Mouse (Mus musculus) liver, embryonic 13.5 days (tissue): Measurements from ENCODE around the gene Pmel. TPM values are rescaled to one million over a fixed set of nuclear protein-coding genes. Genes with fewer than 3 reads are reported as not detected.
"Not testable (repeated sequence)": the region's sequence is repeated elsewhere in the genome, so short reads cannot be mapped to it uniquely, and the experiment has no call there.

Experiments
- ATAC-seq: fragments of 200-750 bp; cut with Nextera tagmentation; 2 replicates; pipeline ENCODE4 v1.8.0; 2017; ENCODE audit warnings: low read depth, mild to moderate bottlenecking, moderate number of reproducible peaks, moderate library complexity
- DNase-seq: peaks from one replicate; pipeline ENCODE4 v3.0.0; 2022
- H3K27ac ChIP-seq: fragments of 300-500 bp; sonication (generic); 2 replicates; pipeline ENCODE4 v1.5.1; 2015; ENCODE audit warnings: moderate library complexity, mild to moderate bottlenecking, inconsistent platforms
- H3K27me3 ChIP-seq: fragments of 300-500 bp; sonication (generic); 2 replicates; pipeline ENCODE4 v1.6.1; 2015; ENCODE audit warnings: mild to moderate bottlenecking, inconsistent platforms
- H3K36me3 ChIP-seq: fragments of 300-500 bp; sonication (generic); 2 replicates; pipeline ENCODE4 v1.6.1; 2015; ENCODE audit warnings: mild to moderate bottlenecking, inconsistent platforms
- H3K4me1 ChIP-seq: fragments of 300-500 bp; sonication (generic); replicated peaks from 2 replicates; pipeline ENCODE4 v1.6.1; 2015; ENCODE audit warnings: inconsistent platforms
- H3K4me2 ChIP-seq: fragments of 300-500 bp; sonication (generic); 2 replicates; pipeline ENCODE4 v1.6.1; 2015; ENCODE audit warnings: inconsistent platforms, mild to moderate bottlenecking, moderate library complexity
- H3K4me3 ChIP-seq: fragments of 300-500 bp; sonication (generic); replicated peaks from 2 replicates; pipeline ENCODE4 v1.5.1; 2015; ENCODE audit warnings: mild to moderate bottlenecking, inconsistent platforms
- H3K9ac ChIP-seq: fragments of 300-500 bp; sonication (generic); 2 replicates; pipeline ENCODE4 v1.6.1; 2015; ENCODE audit warnings: mild to moderate bottlenecking, inconsistent platforms
- H3K9me3 ChIP-seq: fragments of 300-500 bp; sonication (generic); replicated peaks from 2 replicates; pipeline ENCODE4 v1.6.1; 2016; ENCODE audit warnings: inconsistent platforms
- WGBS: fragments of 180-500 bp; shearing (Covaris S2); methylation state at CpG from one replicate; pipeline ENCODE4 v1.1.7; 2015; ENCODE audit not compliant: insufficient replicate concordance; 5-methylcytosine and 5-hydroxymethylcytosine counted together
- polyA plus RNA-seq: library from polyadenylated mRNA; unstranded; fragments of >200 nt; fragmentation: Nextera tagmentation; extraction: Ambion mirVana; gene quantifications from 2 replicates; pipeline ENCODE4 v1.2.1, GENCODE M21; 2015

Gene Pmel
- polyA plus RNA-seq, 1 experiment from 2014 or later = 0.30 TPM

DNA sequence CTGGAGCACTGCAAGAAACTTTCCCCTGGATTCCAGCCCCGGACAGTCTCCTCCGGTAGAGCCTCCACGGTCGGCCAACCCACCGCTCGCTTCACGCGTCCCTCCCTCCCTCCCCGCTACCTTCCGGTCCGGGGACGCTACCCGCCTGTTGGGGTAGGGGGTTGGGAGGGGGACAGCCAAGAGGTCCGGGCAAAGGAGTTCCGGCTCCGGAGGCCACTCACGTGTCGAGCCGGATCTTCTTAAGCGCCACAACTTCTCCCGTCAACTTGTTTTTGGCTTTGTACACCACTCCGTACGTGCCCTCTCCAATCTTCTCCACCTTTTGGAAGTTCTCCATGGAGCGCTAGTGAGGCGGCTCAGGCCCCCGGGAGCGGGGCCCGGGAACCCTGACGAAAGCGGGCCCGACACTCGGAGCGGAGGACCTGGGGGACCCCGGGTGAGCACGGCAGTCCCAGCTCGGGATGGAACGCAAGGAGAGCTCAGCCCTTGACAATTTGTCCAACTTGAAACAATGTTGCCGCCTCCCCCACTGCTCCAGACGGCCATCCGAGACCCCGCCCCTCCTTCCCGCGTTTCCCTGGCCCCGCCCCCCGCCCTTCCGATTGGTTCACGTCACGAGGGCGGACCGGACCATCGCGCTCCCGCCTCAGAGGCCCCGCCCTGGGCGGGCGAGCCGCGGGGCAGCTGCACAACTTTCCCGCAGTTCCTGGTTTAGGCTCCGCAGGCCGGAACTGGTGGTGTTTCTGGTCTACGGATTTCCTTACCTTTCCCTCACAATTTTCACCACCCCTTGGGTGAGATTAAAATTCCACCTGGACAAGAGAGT lies 709 bp downstream of the Pmel start, which contains the start of gene Cdk2:
Gene Cdk2, minus strand, starts transcription at position 541 of the 826 bp plus-strand sequence.
- under 1% methylated on average over 61 of the region's 62 CpGs for WGBS
- H3K27ac ChIP-seq = peak within 1 kb of the TSS; percentile 92
- peaks cover 47% of the 10 kb centered on the region for H3K4me1 ChIP-seq
- peak within 1 kb of the TSS; percentile 90 for H3K4me3 ChIP-seq
- ATAC-seq (peak; percentile 88), DNase-seq (peak; percentile 86)
- H3K36me3 ChIP-seq = peaks cover 39% of the 10 kb centered on the region
- no peaks in the 10 kb centered on the region for H3K9me3 ChIP-seq
- H3K27me3 ChIP-seq = no peaks in the 10 kb centered on the region
- peak within 1 kb of the TSS; percentile 92 for H3K9ac ChIP-seq
- peak within 1 kb of the TSS; percentile 88 for H3K4me2 ChIP-seq

DNA sequence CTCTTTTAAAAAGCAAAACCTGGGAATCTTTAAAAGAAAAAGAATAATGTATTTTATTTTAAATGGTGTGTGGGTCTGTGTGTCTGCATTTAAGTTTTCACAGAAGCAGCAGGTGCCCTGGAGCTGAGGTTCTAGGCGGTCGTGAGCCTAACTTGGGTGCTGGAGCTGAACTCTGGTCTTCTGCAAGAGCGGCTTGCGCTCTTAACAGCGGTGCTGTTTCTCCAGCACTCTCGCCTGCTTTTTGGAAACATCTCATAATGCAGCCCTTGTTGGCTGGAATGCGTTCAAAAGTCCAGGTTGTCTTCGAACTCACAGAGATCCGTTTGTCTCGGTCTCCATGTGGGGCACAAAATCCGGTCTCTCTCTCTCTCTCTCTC lies 1.3 kb downstream of the Pmel start:
- H3K9me3 ChIP-seq = no peaks in the 10 kb centered on the region
- H3K36me3 ChIP-seq = peaks cover 33% of the 10 kb centered on the region
- peak overlapping the region; percentile 80 for H3K27ac ChIP-seq
- peak overlapping the region; percentile 90 for H3K4me3 ChIP-seq
- no peak for DNase-seq
- H3K27me3 ChIP-seq = no peaks in the 10 kb centered on the region
- peak overlapping the region; percentile 80 for H3K9ac ChIP-seq
- H3K4me1 ChIP-seq = peaks cover 41% of the 10 kb centered on the region
- WGBS = 18% methylated on average over 11 of the region's 11 CpGs
- ATAC-seq = peak; percentile 22
- H3K4me2 ChIP-seq = peak overlapping the region; percentile 88

DNA sequence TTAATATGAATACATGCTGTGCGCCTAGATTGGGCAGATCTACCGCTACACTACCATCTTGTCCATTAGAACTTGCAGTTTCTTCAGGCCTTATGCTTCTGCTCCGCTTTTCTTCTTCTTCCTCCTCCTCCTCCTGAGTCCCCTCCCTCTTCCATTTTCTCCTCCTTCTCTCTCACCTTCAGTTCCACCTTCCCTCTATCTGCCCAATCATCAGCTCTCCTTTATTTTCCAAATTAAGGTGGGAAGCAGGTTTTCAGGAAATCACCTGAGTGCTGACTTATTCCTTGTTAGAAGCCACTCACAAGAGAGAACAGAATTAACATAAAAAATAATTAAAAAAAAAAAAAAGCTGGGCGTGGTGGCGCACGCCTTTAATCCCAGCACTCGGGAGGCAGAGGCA lies 7.3 kb downstream of the Pmel start:
- ATAC-seq = not testable (repeated sequence)
- 84% methylated on average over 7 of the region's 7 CpGs for WGBS

DNA sequence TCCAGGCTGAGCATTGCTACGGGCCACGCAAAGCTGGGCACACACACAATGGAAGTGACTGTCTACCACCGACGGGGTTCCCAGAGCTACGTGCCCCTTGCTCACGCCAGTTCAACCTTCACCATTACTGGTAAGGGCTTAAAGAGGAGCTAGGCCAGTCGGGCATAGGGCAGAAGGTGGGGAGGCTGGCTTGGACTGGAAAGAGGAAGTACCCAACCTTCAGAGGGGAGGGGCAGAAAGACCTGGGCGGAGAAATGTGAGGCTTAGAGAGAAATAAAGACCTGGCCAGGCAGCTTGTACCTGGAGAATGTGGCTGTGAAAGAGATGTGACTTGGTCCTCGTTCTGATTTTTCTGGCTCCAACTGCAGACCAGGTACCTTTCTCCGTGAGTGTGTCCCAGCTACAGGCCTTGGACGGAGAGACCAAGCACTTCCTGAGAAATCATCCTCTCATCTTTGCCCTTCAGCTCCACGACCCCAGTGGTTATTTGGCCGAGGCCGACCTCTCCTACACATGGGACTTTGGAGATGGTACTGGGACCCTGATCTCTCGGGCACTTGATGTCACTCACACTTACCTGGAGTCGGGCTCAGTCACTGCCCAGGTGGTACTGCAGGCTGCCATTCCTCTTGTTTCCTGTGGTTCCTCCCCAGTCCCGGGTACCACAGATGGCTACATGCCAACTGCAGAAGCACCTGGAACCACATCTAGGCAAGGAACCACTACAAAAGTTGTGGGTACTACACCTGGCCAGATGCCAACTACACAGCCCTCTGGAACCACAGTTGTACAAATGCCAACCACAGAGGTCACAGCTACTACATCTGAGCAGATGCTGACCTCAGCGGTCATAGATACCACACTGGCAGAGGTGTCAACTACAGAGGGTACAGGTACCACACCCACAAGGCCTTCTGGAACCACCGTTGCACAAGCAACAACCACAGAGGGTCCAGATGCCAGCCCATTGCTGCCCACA lies 11.9 kb downstream of the Pmel start:
- DNase-seq (no peak), ATAC-seq (peak; percentile 44; the same call in 1 of the 2 replicates)
- no peaks in the 10 kb centered on the region for H3K9me3 ChIP-seq
- H3K4me1 ChIP-seq = no peaks in the 10 kb centered on the region
- H3K27me3 ChIP-seq = no peaks in the 10 kb centered on the region; the same call in 1 of the 2 replicates
- H3K4me3 ChIP-seq = no peak overlapping the region
- WGBS = 63% methylated on average over 19 of the region's 19 CpGs
- H3K27ac ChIP-seq = no peak overlapping the region
- H3K36me3 ChIP-seq = no peaks in the 10 kb centered on the region
- H3K9ac ChIP-seq = no peak overlapping the region
- H3K4me2 ChIP-seq = no peak overlapping the region

More for the DNA sequence above, 7.3 kb downstream of the Pmel start:
- not testable (repeated sequence) for H3K27ac ChIP-seq, H3K4me1 ChIP-seq, H3K4me2 ChIP-seq, H3K9ac ChIP-seq, H3K4me3 ChIP-seq, H3K9me3 ChIP-seq, DNase-seq, H3K36me3 ChIP-seq, H3K27me3 ChIP-seq

DNA sequence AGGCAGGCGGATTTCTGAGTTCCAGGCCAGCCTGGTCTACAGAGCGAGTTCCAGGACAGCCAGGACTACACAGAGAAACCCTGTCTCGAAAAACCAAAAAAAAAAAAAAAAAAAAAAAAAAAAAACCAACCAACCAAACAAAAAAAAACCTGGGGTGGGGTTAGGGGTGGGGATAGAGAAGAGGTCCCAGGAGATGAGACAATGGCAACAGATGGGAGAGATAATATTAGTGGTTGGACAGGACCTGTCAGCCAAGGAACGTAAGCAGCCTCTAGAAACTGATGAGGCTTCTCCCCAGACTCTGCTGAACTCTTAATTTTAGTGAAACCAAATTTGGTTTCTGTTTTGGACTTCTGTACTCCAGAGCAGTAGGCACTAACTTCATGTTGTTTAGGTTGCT lies 21.5 kb downstream of the Pmel start:
- DNase-seq, H3K4me1 ChIP-seq, H3K36me3 ChIP-seq, H3K4me2 ChIP-seq, ATAC-seq, H3K9ac ChIP-seq, H3K9me3 ChIP-seq, H3K27me3 ChIP-seq, H3K4me3 ChIP-seq, H3K27ac ChIP-seq: not testable (repeated sequence)
- 53% methylated on average over 4 of the region's 4 CpGs for WGBS

DNA sequence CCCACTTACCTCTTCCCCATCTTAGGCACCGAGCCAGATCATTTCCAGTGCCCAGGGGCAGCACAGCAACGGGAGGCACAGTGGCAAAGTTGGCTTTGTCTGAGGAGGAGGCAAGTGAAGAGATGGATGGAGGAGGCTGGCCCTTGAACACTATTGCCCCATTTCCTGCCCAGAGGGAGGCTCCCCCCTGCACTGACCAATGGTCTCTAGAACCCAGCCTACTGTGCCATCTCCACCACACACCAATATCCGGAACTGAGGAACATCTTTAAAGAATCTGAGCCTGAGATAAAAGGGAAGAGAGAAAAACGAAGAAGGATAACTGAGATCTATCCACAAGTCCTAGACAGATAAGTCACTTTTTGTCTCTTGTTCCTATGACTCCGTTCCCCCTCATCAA lies 24.1 kb downstream of the Pmel start:
- peaks cover 9% of the 10 kb centered on the region; the same call in 1 of the 2 replicates for H3K4me1 ChIP-seq
- no peak overlapping the region for H3K4me3 ChIP-seq
- WGBS = 63% methylated on average over 5 of the region's 5 CpGs
- no peak overlapping the region for H3K27ac ChIP-seq
- no peak for DNase-seq
- no peak overlapping the region for H3K9ac ChIP-seq
- H3K27me3 ChIP-seq = no peaks in the 10 kb centered on the region
- H3K36me3 ChIP-seq = peaks cover 3% of the 10 kb centered on the region; the same call in 1 of the 2 replicates
- H3K4me2 ChIP-seq = no peak overlapping the region
- H3K9me3 ChIP-seq = no peaks in the 10 kb centered on the region
- ATAC-seq = no peak

DNA sequence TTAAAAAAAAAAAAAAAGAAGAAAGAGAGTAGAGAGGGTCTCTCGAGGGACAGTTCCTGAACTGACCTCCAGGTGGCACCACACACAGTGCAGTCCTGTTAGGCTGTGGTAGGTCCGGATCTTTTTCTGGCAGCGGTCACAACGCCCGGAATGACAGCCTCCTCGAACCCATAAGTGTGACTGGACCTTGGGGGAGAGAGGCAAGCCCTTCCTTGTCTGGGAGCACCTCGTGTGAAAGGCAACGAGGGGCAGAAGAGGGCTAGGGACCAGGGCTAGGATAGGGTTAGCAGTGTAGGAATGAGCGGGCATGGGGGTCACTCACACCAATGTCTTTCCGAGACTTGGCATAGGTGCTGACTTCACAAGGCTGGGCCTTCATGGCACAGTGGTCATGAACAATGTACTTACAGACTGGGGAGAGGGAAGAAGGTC lies 27.0 kb downstream of the Pmel start:
- Histone ChIP-seq H3K36me3 (peaks cover 5% of the 10 kb centered on the region; the same call in 1 of the 2 replicates), H3K4me2 (0 out of 2 replicates have a peak overlapping the region, but pooled peaks have one; percentile 15), H3K9me3 (no peaks in the 10 kb centered on the region), H3K4me3 (no peak overlapping the region), H3K27ac (no peak overlapping the region), H3K4me1 (0 out of 2 replicates have a peak, but pooled peaks cover 3% of the 10 kb centered on the region), H3K27me3 (no peaks in the 10 kb centered on the region), H3K9ac (peak overlapping the region; percentile 23; the same call in 1 of the 2 replicates)
- ATAC-seq (no peak), DNase-seq (peak; percentile 44)
- WGBS = 20% methylated on average over 10 of the region's 10 CpGs

DNA sequence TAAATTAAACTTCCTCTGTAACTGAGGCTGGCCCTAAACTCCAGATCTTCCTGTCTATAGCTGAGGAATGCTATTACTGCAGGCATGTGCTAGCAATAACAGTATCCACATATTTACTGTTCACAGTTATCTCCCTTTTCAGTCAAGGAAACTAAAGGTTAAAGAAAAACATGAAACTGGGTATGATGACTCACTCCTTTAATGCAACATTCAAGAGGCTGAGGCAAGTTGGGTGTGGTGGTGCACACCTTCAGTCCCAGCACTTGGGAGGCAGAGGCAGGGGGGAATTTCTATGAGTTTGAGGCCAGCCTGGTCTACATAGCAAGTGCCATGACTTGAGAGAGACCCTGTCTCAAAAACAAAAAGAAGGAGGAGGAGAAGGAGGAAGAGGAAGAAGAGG lies 28.0 kb downstream of the Pmel start:
- Histone ChIP-seq H3K27ac (no peak overlapping the region), H3K4me1 (0 out of 2 replicates have a peak, but pooled peaks cover 3% of the 10 kb centered on the region), H3K9me3 (no peaks in the 10 kb centered on the region), H3K4me2 (no peak overlapping the region), H3K36me3 (peaks cover 5% of the 10 kb centered on the region; the same call in 1 of the 2 replicates), H3K27me3 (no peaks in the 10 kb centered on the region), H3K4me3 (no peak overlapping the region), H3K9ac (no peak overlapping the region)
- no peak for DNase-seq
- no peak for ATAC-seq

DNA sequence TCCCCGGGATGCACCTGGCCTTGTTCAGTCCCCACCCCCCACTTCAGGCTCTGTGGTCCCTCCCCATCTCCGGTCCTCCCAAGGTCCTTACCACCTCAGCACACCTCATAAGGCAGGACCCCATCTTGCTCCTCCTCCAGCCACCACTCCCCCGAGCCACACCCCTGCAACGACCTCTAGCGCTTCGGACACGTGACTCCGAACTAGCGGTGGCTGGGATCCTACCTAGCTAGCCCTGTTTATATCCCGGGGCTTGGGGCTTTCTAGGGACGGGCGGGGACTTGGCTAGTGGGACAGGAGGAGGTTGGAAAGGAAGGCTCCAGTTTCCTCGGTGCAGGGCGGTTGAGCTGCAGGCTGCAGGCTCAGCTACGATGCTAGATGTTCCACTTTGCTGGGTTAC lies 33.4 kb downstream of the Pmel start:
- Histone ChIP-seq H3K36me3 (peaks cover 5% of the 10 kb centered on the region; the same call in 1 of the 2 replicates), H3K4me2 (peak overlapping the region; percentile 60), H3K9me3 (no peaks in the 10 kb centered on the region), H3K27ac (no peak overlapping the region), H3K4me3 (peak overlapping the region; percentile 29; the same call in 1 of the 2 replicates), H3K4me1 (peaks cover 15% of the 10 kb centered on the region), H3K27me3 (peaks cover 8% of the 10 kb centered on the region), H3K9ac (peak overlapping the region; percentile 45)
- peak; percentile 73 for ATAC-seq
- peak; percentile 24 for DNase-seq
- WGBS = 17% methylated on average over 15 of the region's 15 CpGs

DNA sequence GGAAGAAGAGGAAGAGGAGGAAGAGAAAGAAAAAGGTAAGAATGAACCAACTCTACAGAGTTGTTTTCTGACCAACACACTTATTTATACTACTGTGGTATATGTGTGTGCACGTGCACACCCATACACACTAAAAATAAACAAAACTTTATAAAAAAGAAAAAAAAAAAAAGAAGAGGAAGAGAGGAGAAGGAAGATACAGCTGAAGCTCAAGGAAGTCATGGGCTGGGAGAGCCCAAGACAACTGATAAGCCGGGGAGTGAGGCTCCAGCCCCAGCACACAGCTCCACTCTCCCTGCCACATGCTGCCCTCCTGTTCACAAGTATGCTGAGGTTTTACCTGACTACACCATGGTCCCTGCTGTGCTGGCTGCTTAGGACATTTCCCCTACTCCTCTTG lies 36.3 kb downstream of the Pmel start:
- no peaks in the 10 kb centered on the region for H3K9me3 ChIP-seq
- no peak overlapping the region for H3K9ac ChIP-seq
- no peak overlapping the region for H3K4me2 ChIP-seq
- peaks cover 37% of the 10 kb centered on the region for H3K27me3 ChIP-seq
- DNase-seq (no peak), ATAC-seq (peak; percentile 52)
- 9% methylated on average over 2 of the region's 2 CpGs for WGBS
- H3K36me3 ChIP-seq = no peaks in the 10 kb centered on the region
- no peak overlapping the region for H3K4me3 ChIP-seq
- H3K4me1 ChIP-seq = peaks cover 38% of the 10 kb centered on the region
- no peak overlapping the region for H3K27ac ChIP-seq

DNA sequence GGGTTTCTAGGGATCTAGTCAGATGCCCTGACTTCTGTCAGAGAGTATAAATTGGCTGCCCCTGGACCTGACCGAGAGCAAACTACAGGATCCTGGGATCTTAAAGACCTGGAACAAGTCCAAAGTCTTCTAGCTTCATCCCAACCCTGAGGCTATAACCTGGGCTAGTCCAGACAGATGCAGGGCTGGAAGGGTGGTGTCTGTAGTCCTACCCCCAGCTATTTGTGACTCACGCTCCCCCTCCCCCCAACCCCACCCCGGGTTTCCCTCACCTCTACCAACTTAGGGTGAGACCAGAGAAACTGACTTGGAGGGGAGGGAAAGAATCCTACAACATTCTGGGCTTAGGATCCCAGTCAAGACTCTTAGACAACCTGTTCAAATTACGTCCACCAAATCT lies 38.6 kb downstream of the Pmel start:
- H3K4me1 ChIP-seq = peaks cover 46% of the 10 kb centered on the region
- peak overlapping the region; percentile 59 for H3K4me3 ChIP-seq
- no peaks in the 10 kb centered on the region for H3K9me3 ChIP-seq
- 41% methylated on average over 4 of the region's 4 CpGs for WGBS
- H3K36me3 ChIP-seq = no peaks in the 10 kb centered on the region
- ATAC-seq (no peak), DNase-seq (no peak)
- H3K27me3 ChIP-seq = peaks cover 48% of the 10 kb centered on the region
- H3K9ac ChIP-seq = no peak overlapping the region
- peak overlapping the region; percentile 72 for H3K4me2 ChIP-seq
- H3K27ac ChIP-seq = no peak overlapping the region
